Mouse (Mus musculus) natural killer cell, adult 2 months (primary cell): ENCODE results near the gene Trim56.

Experiments
- DNase-seq, 2 experiments: peaks; one replicate each; pipeline ENCODE4 v3.0.0; 2022; ENCODE audit warnings: low spot score in 2 of 2

Trim56 gene

DNA sequence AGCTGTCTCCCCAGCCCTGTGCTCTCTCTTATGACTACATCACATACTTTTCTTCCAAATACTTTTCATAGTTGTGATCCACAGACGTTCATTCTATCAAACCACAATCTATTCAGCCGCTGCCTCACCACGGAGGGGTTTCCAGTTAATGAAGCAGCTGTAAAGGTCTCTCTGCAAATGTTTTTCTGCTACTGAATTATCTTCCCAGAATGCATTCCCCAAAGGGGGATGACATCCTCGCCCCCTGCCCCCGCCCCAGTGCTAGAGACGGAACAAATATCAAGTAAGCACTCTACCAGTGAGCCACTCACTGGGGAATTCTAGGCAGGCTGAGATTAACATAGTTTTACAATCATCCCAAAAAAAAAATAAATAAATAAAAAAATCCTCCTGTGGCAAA, 7.9 kb downstream of the Trim56 start:
- DNase-seq = no peak

DNA sequence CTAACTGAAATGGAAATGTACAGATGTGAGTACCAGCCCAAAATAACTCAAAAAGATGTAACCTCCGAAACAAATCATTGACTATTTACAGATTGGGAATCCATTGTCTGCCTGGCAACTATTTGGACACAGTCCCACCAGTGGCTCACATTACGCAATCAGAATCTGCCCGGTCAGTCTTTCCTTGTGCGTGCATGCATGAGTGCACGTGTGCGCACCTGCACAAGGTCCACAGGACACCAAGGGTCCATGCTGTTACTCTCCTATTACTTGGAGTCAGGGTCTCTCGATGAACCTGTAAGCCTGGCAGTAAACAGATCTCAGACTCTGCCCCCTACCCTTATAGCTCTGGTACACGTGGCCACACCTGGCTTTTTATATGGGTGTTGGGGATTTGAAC, 8.3 kb downstream of the Trim56 start:
- DNase-seq = no peak

DNA sequence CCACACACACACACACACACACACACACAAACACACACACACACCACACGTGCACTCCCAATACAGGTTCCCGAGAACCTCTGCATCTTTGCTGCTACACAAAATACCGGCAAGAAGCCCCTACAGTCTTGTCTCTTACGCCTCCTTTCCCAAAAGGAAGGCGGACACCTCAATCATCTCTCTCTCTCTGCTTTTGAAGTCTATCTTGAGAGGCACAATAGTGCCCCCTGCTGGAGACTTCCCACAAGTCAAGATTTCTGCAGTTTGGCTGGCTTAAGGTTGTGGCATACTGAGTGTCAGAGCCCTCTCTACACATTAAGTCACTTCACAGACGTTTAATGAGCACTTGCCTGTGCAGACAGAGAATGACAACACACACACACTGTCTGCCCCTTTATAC, 9.0 kb downstream of the Trim56 start:
- DNase-seq = peak; percentile 45 to 59

- no peak for DNase-seq
Measured at GRCm38 (mm10) chr5:137106434-137106833, 9.6 kb downstream of the Trim56 start.

GRCm38 (mm10) chr5:137103969-137104368, 12.0 kb downstream of the Trim56 start:
- DNase-seq = no peak

DNA sequence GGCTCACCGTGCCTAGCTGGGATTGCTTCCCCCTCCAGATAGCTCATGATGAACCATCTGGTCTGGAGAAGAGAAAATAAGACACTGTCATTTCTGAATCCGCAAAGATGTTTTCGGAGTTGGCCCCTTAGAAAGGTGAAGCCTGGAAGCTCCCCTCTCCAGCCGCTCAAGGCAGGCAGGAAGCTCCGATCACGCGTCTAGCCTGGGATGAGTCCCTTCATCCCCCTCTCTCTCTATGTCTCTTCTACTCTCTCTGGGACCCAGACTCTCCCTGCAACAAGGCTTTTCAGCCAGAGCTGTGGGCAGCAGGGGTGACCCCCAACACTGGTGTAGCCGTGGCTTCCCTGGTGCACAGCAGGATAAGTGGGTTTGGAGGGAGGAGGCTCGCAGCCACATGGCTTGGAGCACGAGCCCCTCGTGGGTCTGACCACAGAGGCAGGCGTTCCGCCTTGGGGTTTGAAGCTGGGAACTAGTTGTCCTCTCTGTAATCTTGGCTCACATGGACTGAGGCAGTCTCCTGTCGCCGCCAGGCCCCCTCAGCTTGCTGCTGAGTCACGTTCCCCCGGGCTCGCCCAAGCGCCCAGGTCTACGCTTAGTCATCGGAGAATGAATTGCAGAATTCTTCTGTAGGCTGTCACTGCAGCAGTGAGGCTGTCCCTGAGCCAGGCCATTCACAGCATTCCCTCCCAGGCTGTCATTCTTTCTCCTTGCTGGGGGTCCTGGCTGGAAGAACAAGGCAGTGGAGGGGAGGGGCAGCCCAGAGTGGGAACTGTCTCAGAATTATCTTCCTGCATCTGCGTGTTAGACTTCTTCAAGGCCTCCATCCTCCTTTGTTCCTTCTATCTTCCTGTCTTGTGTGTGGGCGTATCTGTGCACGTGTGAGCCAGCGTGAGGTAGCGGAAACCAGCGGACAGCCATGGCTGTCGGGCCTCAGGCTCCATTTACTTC, 13.2 kb downstream of the Trim56 start:
- DNase-seq = no peak

DNA sequence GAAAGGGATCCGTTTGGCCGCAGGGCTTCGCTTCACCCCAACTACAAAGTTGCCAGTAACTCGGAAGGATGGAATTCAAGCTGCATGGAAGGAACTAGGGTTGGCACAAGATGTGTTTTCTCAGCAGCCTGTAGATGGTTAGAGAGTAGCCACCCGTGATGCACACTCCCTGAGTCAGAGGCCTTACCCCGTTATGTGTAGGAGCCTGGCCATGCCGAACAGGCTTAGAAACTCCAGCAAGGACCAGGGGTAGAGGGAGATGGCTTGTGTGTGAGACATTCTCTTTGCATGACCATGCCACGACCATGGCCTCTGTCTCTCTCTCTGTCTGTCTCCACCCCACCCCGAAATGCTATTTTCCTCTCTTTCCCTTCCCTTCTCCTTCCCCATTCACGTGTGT, 13.9 kb downstream of the Trim56 start:
- DNase-seq = no peak

DNA sequence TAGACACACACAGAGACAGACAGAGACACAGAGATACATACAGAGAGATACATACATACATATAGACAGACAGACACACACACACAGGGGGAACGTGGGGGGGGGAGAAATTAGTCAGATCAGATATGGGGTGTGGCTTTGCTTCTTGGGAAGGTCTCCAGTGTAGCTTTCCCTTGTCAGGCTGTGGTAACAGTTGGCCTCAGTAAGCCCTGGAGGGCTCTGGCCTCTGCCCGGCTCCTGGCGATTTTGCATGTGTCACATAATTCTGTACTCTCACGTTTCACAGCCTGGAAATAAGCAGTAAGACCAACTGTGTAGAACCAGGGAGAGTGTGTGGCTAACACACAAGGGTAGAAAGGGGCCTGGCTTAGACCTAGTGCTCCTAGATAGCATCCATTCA, 15.3 kb downstream of the Trim56 start:
- no peak for DNase-seq

- no peak for DNase-seq
Measured at GRCm38 (mm10) chr5:137098418-137098817, 17.6 kb downstream of the Trim56 start.

- DNase-seq = no peak
Measured at GRCm38 (mm10) chr5:137096037-137096436, 20.0 kb downstream of the Trim56 start.

DNA sequence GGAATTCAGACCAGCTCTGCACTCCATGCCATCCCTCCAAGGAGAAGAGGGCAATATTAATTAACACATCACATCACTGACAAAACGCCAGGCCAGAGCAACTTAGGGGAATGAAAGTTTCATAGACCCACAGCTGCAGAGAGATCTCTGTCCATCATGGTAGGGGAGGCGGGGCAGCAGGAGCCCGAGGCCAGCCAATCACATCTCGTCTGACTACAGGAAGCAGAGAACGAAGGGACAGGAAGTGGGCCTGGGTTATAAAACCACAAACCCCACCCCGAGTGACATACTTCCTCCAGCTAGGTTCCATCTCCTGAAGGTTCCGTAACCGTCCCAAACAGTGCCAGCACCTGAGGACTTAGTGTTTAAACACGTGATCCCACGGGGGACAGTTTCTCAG, 20.9 kb downstream of the Trim56 start:
- DNase-seq = no peak

DNA sequence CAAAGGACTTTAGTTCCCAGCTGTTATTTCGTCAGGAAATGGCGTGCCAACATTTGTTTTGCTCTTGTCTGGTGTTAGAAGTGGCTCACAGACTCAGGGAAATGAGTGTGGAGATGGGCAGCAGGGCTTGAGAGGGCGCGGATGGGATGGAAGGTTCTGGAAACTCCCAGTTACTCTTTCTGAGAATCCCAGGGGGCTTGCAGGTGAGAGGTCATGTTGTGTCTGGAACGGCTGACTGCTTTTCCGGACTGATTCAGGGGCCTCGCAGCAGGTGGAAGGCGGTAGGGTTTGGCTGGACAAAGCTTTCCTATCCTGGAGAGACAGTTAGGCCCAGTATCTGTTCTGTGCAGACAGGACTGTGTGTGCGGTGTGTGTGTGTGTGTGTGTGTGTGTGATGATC, 22.3 kb downstream of the Trim56 start:
- DNase-seq = no peak

DNA sequence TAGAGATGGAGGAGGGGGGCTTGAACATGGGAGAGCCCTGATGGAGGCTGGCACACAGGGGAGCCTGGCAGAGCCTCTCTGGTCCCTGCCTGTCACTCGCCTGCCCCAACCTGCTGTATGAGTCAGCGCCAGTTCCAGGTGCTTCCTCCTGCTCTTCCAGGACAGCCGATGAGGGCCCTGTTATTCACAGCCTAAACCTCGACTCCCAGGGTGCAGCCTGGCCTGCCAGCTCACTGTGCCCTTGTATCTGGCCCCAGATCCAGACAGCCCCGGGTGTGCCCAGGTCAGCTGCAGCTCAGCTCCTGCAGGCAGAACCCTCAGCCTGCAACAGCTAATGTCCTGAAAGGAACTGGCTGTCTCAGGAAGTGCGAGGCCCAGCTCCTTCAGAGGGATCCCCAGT, 24.4 kb downstream of the Trim56 start:
- DNase-seq = no peak

- DNase-seq = no peak
Measured at GRCm38 (mm10) chr5:137090870-137091269, 25.1 kb downstream of the Trim56 start.

- no peak for DNase-seq
Measured at GRCm38 (mm10) chr5:137087410-137087809, 28.6 kb downstream of the Trim56 start.

- no peak for DNase-seq
Measured at GRCm38 (mm10) chr5:137085731-137086130, 30.3 kb downstream of the Trim56 start.

DNA sequence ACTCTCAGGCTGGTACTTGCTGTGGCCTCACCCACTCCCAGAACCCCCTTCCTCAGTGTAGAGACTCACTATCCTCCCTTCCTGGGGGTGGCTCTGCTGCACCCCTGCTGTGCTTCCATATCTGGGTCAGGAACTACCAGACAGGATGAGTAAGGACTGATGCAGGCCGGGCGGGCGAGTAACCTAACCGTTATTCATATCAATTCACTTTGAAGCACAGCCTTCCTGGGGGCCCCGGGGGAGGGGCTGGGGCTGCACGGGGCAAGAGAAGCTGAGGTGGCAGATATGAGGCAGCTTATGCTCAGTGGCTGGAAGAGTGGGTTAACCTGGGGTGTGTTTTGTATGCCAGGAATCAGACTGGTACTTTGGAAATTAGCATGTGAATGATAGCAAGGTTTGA, 31.0 kb downstream of the Trim56 start:
- DNase-seq = no peak

DNA sequence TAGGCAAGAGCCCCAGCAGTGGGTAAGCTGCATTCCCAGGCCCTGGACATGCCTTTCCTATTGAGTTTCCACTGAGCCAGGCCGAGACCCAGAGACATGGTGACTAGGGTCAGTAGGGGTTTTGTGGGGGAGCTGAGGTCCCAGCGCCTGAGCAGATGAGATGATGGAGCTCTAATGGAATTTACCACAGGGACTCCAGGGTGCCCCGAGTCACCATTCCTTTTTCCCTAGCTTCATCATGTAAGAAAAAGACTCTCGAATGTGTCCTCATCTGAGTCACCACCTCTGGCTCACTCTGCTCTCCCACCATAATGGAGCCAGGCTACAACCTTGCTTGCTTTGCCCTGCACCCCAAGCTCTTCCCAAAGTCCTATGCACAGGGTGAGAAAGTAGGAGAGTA, 33.0 kb downstream of the Trim56 start:
- DNase-seq = no peak

GRCm38 (mm10) chr5:137079849-137080248, 36.2 kb downstream of the Trim56 start:
- no peak for DNase-seq

- no peak for DNase-seq
Measured at GRCm38 (mm10) chr5:137078616-137079015, 37.4 kb downstream of the Trim56 start.

- no peak for DNase-seq
Measured at GRCm38 (mm10) chr5:137078041-137078440, 38.0 kb downstream of the Trim56 start.

- DNase-seq = no peak
Measured at GRCm38 (mm10) chr5:137077187-137077586, 38.8 kb downstream of the Trim56 start.

DNA sequence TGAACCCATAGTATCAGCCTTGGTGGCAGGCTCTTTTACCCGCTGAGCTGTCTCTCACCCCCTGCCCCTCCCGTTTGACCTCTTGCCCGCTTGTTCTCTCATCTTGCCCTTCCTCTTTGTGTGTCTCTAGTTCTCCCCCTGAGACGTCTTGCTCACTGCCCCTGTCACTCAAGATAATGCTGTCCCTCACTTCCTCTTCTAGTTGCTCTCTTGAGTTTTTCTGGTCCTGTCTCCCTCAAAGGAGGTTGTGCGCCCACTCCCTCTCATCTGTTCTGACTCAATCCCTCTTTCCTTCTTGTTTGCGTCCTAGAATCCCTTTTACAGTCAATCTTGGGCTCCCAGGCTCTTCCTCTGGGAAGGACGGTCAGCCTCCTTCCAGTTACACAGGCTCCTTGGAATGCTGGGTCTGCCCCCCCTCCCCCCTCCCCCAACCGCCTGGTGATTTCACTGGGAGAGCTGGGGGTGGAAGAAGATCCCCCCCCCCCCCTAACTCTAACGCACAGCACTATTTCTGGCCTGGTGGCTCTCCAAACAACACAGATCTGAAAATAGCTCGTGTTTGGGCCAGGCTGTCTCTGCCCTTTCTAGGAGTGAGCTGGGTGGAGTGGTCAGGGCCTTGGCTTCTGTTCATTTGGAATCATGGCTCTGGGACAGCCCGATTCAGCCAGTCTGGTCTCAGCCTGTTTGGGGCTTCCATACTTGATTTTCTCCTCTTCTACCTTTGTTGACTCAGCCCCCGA, 39.6 kb downstream of the Trim56 start:
- no peak for DNase-seq
